Mouse (Mus musculus) intestine, embryonic 16.5 days (tissue): ENCODE data around the gene Htra2. TPM values are rescaled to one million over a fixed set of nuclear protein-coding genes. Genes with fewer than 3 reads are reported as not detected.

Experiments used
- ATAC-seq: fragments of 200-750 bp; cut with Nextera tagmentation; 2 replicates; pipeline ENCODE4 v1.8.0; 2017; ENCODE audit warnings: moderate TSS enrichment, moderate library complexity
- H3K27ac ChIP-seq: fragments of 300-500 bp; sonication (generic); 2 replicates; pipeline ENCODE4 v1.5.1; 2014; ENCODE audit warnings: mild to moderate bottlenecking, low read length
- H3K27me3 ChIP-seq: fragments of 300-500 bp; sonication (generic); replicated peaks from 2 replicates; pipeline ENCODE4 v1.6.1; 2014; ENCODE audit warnings: low read length, control low read depth, mixed read lengths; ENCODE audit not compliant: control insufficient read depth, insufficient read depth
- H3K36me3 ChIP-seq: fragments of 300-500 bp; sonication (generic); 2 replicates; pipeline ENCODE4 v1.6.1; 2014; ENCODE audit warnings: low read length, control low read depth; ENCODE audit not compliant: control insufficient read depth, insufficient read depth
- H3K4me1 ChIP-seq: fragments of 300-500 bp; sonication (generic); 2 replicates; pipeline ENCODE4 v1.6.1; 2014; ENCODE audit warnings: low read length, control low read depth, mixed read lengths; ENCODE audit not compliant: control insufficient read depth, insufficient read depth
- H3K4me2 ChIP-seq: fragments of 300-500 bp; sonication (generic); 2 replicates; pipeline ENCODE4 v1.6.1; 2014; ENCODE audit warnings: low read depth, low read length, control low read depth
- H3K4me3 ChIP-seq: fragments of 300-500 bp; sonication (generic); 2 replicates; pipeline ENCODE4 v1.5.1; 2014; ENCODE audit warnings: mild to moderate bottlenecking, low read length
- H3K9ac ChIP-seq: fragments of 300-500 bp; sonication (generic); 2 replicates; pipeline ENCODE4 v1.6.1; 2014; ENCODE audit warnings: low read depth, low read length
- H3K9me3 ChIP-seq: fragments of 300-500 bp; sonication (generic); 2 replicates; pipeline ENCODE4 v1.6.1; 2016; ENCODE audit warnings: low read length, control low read depth; ENCODE audit not compliant: control insufficient read depth
- WGBS: fragments of 180-500 bp; shearing (Covaris S2); extraction: QIAGEN DNeasy Blood & Tissue Kit; methylation state at CpG from one replicate; pipeline ENCODE4 v1.1.7; 2014; 5-methylcytosine and 5-hydroxymethylcytosine counted together
- microRNA counts: library from miRNA; unstranded; fragments of <30 nt; microRNA quantifications from one replicate; lab custom pipeline; 2016
- microRNA-seq: library from miRNA; unstranded; fragments of <30 nt; microRNA quantifications from one replicate; pipeline ENCODE4, GENCODE M21; 2016
- polyA plus RNA-seq: library from polyadenylated mRNA; unstranded; fragments of >200 nt; fragmentation: Nextera tagmentation; extraction: Ambion mirVana; gene quantifications from 2 replicates; pipeline ENCODE4 v1.2.1, GENCODE M21; 2015

Htra2 gene
- polyA plus RNA-seq, 1 experiment from 2014 or later, result 68.5 TPM

DNA sequence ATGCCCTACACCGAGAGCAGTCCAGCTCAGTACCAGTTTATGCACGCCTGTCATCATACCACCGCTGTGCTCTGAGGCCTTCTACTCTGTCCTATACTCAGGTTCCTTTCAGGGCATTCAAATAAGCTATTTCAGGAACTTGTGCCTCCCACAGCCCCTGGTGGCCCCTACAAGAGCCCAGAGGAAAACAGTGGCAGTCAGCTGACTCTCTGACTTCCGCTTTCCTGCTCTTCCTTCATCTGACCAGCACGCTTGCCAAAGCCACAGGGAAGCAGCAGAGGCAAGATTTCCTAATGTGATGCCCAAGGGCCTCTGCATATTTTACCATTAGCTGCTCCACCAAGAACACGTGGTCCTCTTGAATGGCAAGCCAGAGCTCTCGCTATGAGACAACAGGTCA is 50.2 kb downstream of the Htra2 start:
- no peak for ATAC-seq
- WGBS, result 62% methylated on average over 7 of the region's 7 CpGs
- H3K27ac ChIP-seq, result no peak overlapping the region

DNA sequence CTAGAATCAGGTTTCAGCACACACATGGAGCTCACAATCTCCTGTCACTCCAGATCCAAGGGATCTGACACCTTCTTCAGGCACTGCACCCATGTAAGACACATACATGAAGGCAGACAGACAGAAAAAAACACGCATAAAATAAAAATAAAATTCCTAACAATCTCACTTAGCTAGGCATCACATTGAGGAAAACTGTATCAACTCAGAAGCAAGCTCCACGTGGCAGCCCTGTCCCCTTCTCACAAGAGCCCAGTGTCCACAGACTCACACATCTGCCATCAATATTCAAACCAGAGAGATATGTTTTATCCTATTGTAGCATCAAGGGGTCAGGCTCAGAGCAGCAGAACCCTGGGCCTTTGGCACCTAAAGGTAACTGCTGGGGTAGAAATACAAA is 50.8 kb downstream of the Htra2 start:
- Histone ChIP-seq H3K36me3 (no peaks in the 10 kb centered on the region), H3K4me3 (no peak overlapping the region), H3K4me1 (no peaks in the 10 kb centered on the region), H3K9me3 (no peaks in the 10 kb centered on the region), H3K9ac (no peak overlapping the region), H3K27me3 (no peaks in the 10 kb centered on the region), H3K27ac (no peak overlapping the region), H3K4me2 (no peak overlapping the region)
- ATAC-seq, result no peak
- 88% methylated on average over 2 of the region's 2 CpGs for WGBS

More for the DNA sequence above, 50.2 kb downstream of the Htra2 start:
- Histone ChIP-seq H3K9me3 (no peaks in the 10 kb centered on the region), H3K36me3 (no peaks in the 10 kb centered on the region), H3K4me1 (no peaks in the 10 kb centered on the region), H3K27me3 (no peaks in the 10 kb centered on the region), H3K4me2 (no peak overlapping the region), H3K9ac (no peak overlapping the region), H3K4me3 (no peak overlapping the region)

DNA sequence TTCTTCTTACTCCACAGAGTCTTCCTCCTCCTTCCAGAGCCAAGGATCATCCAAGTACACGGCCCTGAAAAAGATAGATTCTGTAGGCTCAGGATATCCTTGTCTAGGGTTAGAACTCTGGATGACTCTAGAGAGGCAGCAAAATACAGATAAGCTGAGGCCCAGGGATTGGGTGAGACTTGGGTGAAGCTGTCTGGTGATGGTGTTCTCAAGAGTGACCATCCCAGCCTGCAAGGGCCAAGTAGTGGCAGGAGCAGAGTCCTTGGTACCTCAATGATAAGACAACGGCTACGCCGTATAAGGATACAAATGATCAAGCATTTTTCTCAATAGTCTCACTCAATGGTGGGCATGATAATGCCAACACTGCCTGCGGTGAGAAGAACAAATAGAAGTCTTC is 51.2 kb downstream of the Htra2 start:
- Histone ChIP-seq H3K36me3 (no peaks in the 10 kb centered on the region), H3K27me3 (no peaks in the 10 kb centered on the region), H3K9ac (no peak overlapping the region), H3K4me2 (no peak overlapping the region), H3K9me3 (no peaks in the 10 kb centered on the region), H3K4me1 (no peaks in the 10 kb centered on the region), H3K4me3 (no peak overlapping the region), H3K27ac (no peak overlapping the region)
- no peak for ATAC-seq
- 94% methylated on average over 5 of the region's 5 CpGs for WGBS

DNA sequence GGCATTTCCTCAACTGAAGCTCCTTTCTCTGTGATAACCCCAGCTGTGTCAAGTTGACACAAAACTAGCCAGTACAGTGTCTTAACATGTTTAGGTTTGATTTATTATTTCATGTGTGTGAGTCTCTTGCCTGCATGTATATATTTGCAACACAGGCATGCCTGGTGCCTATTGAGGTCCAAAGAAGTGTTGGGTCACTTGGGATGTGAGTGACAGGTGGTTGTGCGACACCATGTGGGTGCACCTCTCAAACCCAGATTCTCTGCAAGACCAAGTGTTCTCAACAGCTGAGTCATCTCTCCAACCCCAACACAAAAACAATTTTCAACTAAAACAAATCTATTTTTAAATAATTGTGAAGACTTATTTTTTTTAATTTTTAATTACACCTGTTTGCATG is 52.0 kb downstream of the Htra2 start:
- no peak overlapping the region for H3K4me2 ChIP-seq
- no peaks in the 10 kb centered on the region for H3K9me3 ChIP-seq
- H3K27me3 ChIP-seq, result no peaks in the 10 kb centered on the region
- H3K9ac ChIP-seq, result no peak overlapping the region
- no peak for ATAC-seq
- no peaks in the 10 kb centered on the region for H3K36me3 ChIP-seq
- H3K27ac ChIP-seq, result no peak overlapping the region
- WGBS, result 96% methylated on average over 1 of the region's 1 CpGs
- peaks cover under 1% of the 10 kb centered on the region; the same call in 1 of the 2 replicates for H3K4me1 ChIP-seq
- H3K4me3 ChIP-seq, result no peak overlapping the region

MicroRNA genes within 50 kb of the gene (microRNA counts, 519-probe panel; counts per million panel counts)
- 1,672 counts per million, percentile 21 among the panel's probes with 10 or more counts for microRNA mmu-miR-3470a+mmu-miR-3470b (lab: Ali Mortazavi, UCI)

Small RNA genes within 50 kb of the gene (microRNA-seq; reads per million reads assigned to microRNA genes)
- gene Mir3470a (not detected), gene Mir7040 (not detected)

Other genes starting within 250 kb of the Htra2 start
- 1.2 and 1.5 TPM in 2 replicates for gene Sema4f, start 115.5 kb downstream of the Htra2 start, polyA plus RNA-seq
- 0.34 and 0.62 TPM in 2 replicates for gene M1ap, start 108.4 kb downstream of the Htra2 start, polyA plus RNA-seq
- gene Dok1, start 21.8 kb downstream of the Htra2 start, polyA plus RNA-seq, result 9.5 and 9.6 TPM in 2 replicates
- gene Loxl3, start 21.1 kb downstream of the Htra2 start, polyA plus RNA-seq, result 11.3 and 11.9 TPM in 2 replicates
- 258 and 265 TPM in 2 replicates for gene Aup1, start 752 bp downstream of the Htra2 start, polyA plus RNA-seq
- 24.0 and 28.7 TPM in 2 replicates for gene Dqx1, start 2.6 kb upstream of the Htra2 start, polyA plus RNA-seq
- 9.3 and 10.4 TPM in 2 replicates for gene Tlx2, start 15.0 kb upstream of the Htra2 start, polyA plus RNA-seq
- gene Pcgf1, start 22.6 kb upstream of the Htra2 start, polyA plus RNA-seq, result 27.2 and 29.7 TPM in 2 replicates
- gene Lbx2, start 31.1 kb upstream of the Htra2 start, polyA plus RNA-seq, result 0.58 and 0.62 TPM in 2 replicates
- gene Ccdc142, start 46.3 kb upstream of the Htra2 start, polyA plus RNA-seq, result 1.7 and 3.0 TPM in 2 replicates
- gene Gm42688, start 46.3 kb upstream of the Htra2 start, polyA plus RNA-seq, result 1.7 and 2.0 TPM in 2 replicates
- gene Mrpl53, start 53.8 kb upstream of the Htra2 start, polyA plus RNA-seq, result 118 and 134 TPM in 2 replicates
- 8.8 and 9.4 TPM in 2 replicates for gene Mogs, start 60.2 kb upstream of the Htra2 start, polyA plus RNA-seq
- gene Wbp1, start 66.3 kb upstream of the Htra2 start, polyA plus RNA-seq, result 94.4 and 95.5 TPM in 2 replicates
- 8.2 and 8.8 TPM in 2 replicates for gene Ino80b, start 70.2 kb upstream of the Htra2 start, polyA plus RNA-seq
- 24.4 and 26.1 TPM in 2 replicates for gene Rtkn, start 80.2 kb upstream of the Htra2 start, polyA plus RNA-seq
- 2.9 and 4.6 TPM in 2 replicates for gene Wdr54, start 101.1 kb upstream of the Htra2 start, polyA plus RNA-seq
- 1.9 and 2.4 TPM in 2 replicates for gene 1700003E16Rik, start 101.1 kb upstream of the Htra2 start, polyA plus RNA-seq
- 73.5 and 84.5 TPM in 2 replicates for gene Dctn1, start 110.6 kb upstream of the Htra2 start, polyA plus RNA-seq
- 0.56 and 1.2 TPM in 2 replicates for gene Slc4a5, start 164.6 kb upstream of the Htra2 start, polyA plus RNA-seq